Mouse (Mus musculus) forebrain, embryonic 12.5 days (tissue): Measurements from ENCODE around the gene Gm21778. TPM values are rescaled to one million over a fixed set of nuclear protein-coding genes. Genes with fewer than 3 reads are reported as not detected.
"Not testable (repeated sequence)": the region's sequence is repeated elsewhere in the genome, so short reads cannot be mapped to it uniquely, and the experiment has no call there.

Experiments
- ATAC-seq: fragments of 200-750 bp; cut with Nextera tagmentation; 2 replicates; pipeline ENCODE4 v1.8.0; 2017; ENCODE audit warnings: moderate TSS enrichment; ENCODE audit not compliant: low FRiP score
- H3K27ac ChIP-seq: fragments of 300-500 bp; sonication (generic); 2 replicates; pipeline ENCODE4 v1.5.1; 2016; ENCODE audit warnings: mild to moderate bottlenecking
- H3K27me3 ChIP-seq: fragments of 300-500 bp; sonication (generic); 2 replicates; pipeline ENCODE4 v1.6.1; 2016; ENCODE audit warnings: mild to moderate bottlenecking
- H3K36me3 ChIP-seq: fragments of 300-500 bp; sonication (generic); replicated peaks from 2 replicates; pipeline ENCODE4 v1.6.1; 2016; ENCODE audit warnings: mild to moderate bottlenecking
- H3K4me1 ChIP-seq: fragments of 300-500 bp; sonication (generic); 2 replicates; pipeline ENCODE4 v1.6.1; 2016
- H3K4me2 ChIP-seq: fragments of 300-500 bp; sonication (generic); 2 replicates; pipeline ENCODE4 v1.6.1; 2016; ENCODE audit warnings: mild to moderate bottlenecking, moderate library complexity
- H3K4me3 ChIP-seq: fragments of 300-500 bp; sonication (generic); replicated peaks from 2 replicates; pipeline ENCODE4 v1.5.1; 2016; ENCODE audit warnings: mild to moderate bottlenecking
- H3K9ac ChIP-seq: fragments of 300-500 bp; sonication (generic); 2 replicates; pipeline ENCODE4 v1.6.1; 2016; ENCODE audit warnings: mild to moderate bottlenecking
- H3K9me3 ChIP-seq: fragments of 300-500 bp; sonication (generic); 2 replicates; pipeline ENCODE4 v1.6.1; 2016
- polyA plus RNA-seq: library from polyadenylated mRNA; unstranded; fragments of >200 nt; fragmentation: Nextera tagmentation; extraction: Ambion mirVana; gene quantifications from 2 replicates; pipeline ENCODE4 v1.2.1, GENCODE M21; 2016

Gene Gm21778
- not detected in 2 replicates for polyA plus RNA-seq

DNA sequence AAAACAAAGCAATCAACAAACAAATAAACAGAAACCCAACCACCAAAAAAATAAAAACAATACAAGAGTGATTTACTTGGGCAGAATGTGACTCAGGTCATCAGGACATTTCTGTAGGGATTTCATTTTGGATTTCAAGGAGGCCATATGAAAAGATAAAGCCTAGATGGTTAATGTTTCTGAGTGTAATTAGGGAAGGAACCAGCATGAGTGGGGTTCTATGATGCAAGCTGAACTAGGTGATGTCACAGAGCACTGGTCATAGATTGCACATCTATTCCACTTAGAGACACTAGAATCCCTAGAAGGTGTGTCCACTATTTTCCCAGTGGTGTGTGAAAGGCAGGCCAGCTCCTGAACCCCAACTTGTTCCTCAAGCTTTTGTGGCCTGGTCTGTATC lies at the start of gene Gm21778:
TSS of gene Gm21778 (plus strand) at position 301 of the 400 bp plus-strand sequence.
- H3K9ac ChIP-seq, ATAC-seq, H3K4me2 ChIP-seq, H3K27ac ChIP-seq, H3K4me1 ChIP-seq, H3K4me3 ChIP-seq, H3K27me3 ChIP-seq, H3K36me3 ChIP-seq, H3K9me3 ChIP-seq: not testable (repeated sequence)

Other genes starting within 250 kb of the Gm21778 start
- gene Gm20914, start 216.5 kb upstream of the Gm21778 start, polyA plus RNA-seq: not detected in 2 replicates
- not detected in 2 replicates for gene Gm28171, start 149.1 kb upstream of the Gm21778 start, polyA plus RNA-seq